Mouse (Mus musculus) ES-CJ7 (cell line): ENCODE measurements around the gene Tfe3.
"Not testable (repeated sequence)": the region's sequence is repeated elsewhere in the genome, so short reads cannot be mapped to it uniquely, and the experiment has no call there.

Experiments
- DNase-seq: peaks from one replicate; pipeline ENCODE4 v3.0.0; 2011; ENCODE audit warnings: low read depth, low spot score

Tfe3 gene

GRCm38 (mm10) chrX:7802157-7802556, 39.8 kb downstream of the Tfe3 start:
- not testable (repeated sequence) for DNase-seq

DNA sequence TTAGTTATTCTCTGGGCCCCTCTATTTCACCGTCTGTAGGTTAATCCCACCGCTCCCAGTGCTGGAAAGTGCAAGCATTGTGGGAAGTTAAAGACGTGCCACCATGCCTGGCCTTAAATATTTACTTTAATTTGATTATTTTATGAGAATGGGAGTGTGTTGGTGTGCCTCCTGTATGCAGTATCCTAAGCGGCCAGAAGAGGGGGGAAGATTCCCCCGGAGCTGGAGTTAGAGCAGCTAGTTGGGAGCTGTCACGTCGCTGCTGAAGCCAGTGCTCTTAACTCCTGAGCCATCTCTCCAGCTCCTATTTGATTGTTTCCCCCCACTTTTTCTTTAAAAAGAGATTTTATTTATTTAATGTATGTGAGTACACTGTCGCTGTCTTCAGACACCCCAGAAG, 52.7 kb downstream of the Tfe3 start:
- peak; percentile 12 for DNase-seq

- peak; percentile 66 for DNase-seq
These were observed 59.8 kb downstream of the Tfe3 start, which contains the start of gene Kcnd1 for GRCm38 (mm10) chrX:7821865-7822779. Kcnd1 (plus strand) TSS chrX:7822289.
